In genomic region chr6:100162961-100163813, GRCm38 (mm10) we compare ENCODE assay signal across 8 mouse cellular contexts.
DNase-seq lines count a peak whose midpoint lies in the region; ATAC-seq and TF ChIP-seq lines count a peak whose summit lies in the region.

No protein-coding gene starts in this region.

- peak overlapping the region; percentile 11; the same call in 1 of the 2 replicates for H3K27ac ChIP-seq in neural tube, embryonic 13.5 days (replicated peaks)
- H3K27ac ChIP-seq in testis, adult 2 months (ENCODE audit: control insufficient read depth, insufficient read depth, low read depth, low read length) = no peak overlapping the region

- peak overlapping the region; percentile 42 for H3K4me2 ChIP-seq in neural tube, embryonic 13.5 days

- peak; percentile 75 for DNase-seq in A20 (ENCODE audit: low read depth, low spot score)
- DNase-seq in cerebellum, adult 8-10 months = peak; percentile 95
- DNase-seq in heart, postnatal 4 days = peak; percentile 87
- peak; percentile 67 to 74 for DNase-seq in layer of hippocampus, adult 8-10 months (ENCODE audit: low spot score in 2 of 2)
- peak; percentile 80 to 85 for DNase-seq in lung, adult 18-20 months

- WGBS in neural tube, embryonic 13.5 days = 12% methylated on average over 17 of the region's 17 CpGs

- no peaks in the 10 kb centered on the region for H3K9me3 ChIP-seq in neural tube, embryonic 13.5 days

- H3K27me3 ChIP-seq in neural tube, embryonic 13.5 days = peaks cover 47% of the 10 kb centered on the region
- H3K27me3 ChIP-seq in testis, adult 2 months (ENCODE audit: control insufficient read depth, insufficient read depth, low read length) = no peaks in the 10 kb centered on the region

- TF ChIP-seq POLR2A in testis, adult 2 months (IDR thresholded peaks at IDR 0.05; ENCODE audit: control insufficient read depth, low read depth, low read length) = no peak

- H3K4me1 ChIP-seq in neural tube, embryonic 13.5 days (replicated peaks) = peaks cover 47% of the 10 kb centered on the region
- H3K4me1 ChIP-seq in testis, adult 2 months (ENCODE audit: control insufficient read depth, insufficient read depth, low read length) = no peaks in the 10 kb centered on the region; the same call in 1 of the 2 replicates

- H3K36me3 ChIP-seq in neural tube, embryonic 13.5 days = no peaks in the 10 kb centered on the region
- no peaks in the 10 kb centered on the region for H3K36me3 ChIP-seq in testis, adult 2 months (ENCODE audit: control insufficient read depth, insufficient read depth, low read length)

- TF ChIP-seq CTCF in testis, adult 2 months (IDR thresholded peaks at IDR 0.05; ENCODE audit: control insufficient read depth, insufficient read depth, insufficient replicate concordance, low read depth, low read length) = peak; percentile 23; the same call in 1 of the 2 replicates

- H3K4me3 ChIP-seq in neural tube, embryonic 13.5 days = 0 out of 2 replicates have a peak overlapping the region, but pooled peaks have one; percentile 10
- no peak overlapping the region for H3K4me3 ChIP-seq in testis, adult 2 months (ENCODE audit: control insufficient read depth, low read depth, low read length)

- H3K9ac ChIP-seq in neural tube, embryonic 13.5 days = peak overlapping the region; percentile 45

- ATAC-seq in frontal cortex, adult (ENCODE audit: low TSS enrichment) = peak; percentile 80
- ATAC-seq in neural tube, embryonic 13.5 days (ENCODE audit: low read depth) = peak; percentile 88
